Mouse (Mus musculus): ENCODE measurements around the gene Polr3b.

DNA sequence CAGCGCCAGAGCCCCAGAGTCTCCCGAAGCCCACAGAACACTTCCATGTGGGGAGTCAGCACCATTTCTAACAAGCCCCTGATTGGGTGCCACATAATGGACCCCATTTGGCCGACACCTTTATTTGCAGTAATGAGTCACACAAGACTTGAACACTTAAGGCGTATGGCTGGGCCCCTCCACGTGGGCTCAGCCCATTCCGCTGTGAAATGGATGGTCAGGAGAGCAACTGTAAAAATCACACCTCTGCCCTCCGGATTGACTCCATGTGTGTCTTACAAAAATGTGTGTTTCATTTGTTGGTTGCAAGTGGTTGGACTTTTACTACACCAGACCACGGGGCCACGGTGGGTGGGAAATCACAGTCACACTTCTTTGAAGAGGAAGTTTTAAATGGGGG is 108.9 kb downstream of the Polr3b start:
- no peak for TF ChIP-seq GATA1 (IDR thresholded peaks at IDR 0.05; ENCODE audit: borderline replicate concordance, low read length)
- no peak for TF ChIP-seq FLI1 (IDR thresholded peaks at IDR 0.05; ENCODE audit: low read length)

Data from megakaryocyte, embryonic 14.5 days (primary cell).